Mouse (Mus musculus) thymus, postnatal 14 days (tissue): ENCODE measurements around the gene Noc3l.

Source experiments
- DNase-seq: peaks from one replicate; pipeline ENCODE4 v3.0.0; 2021

The Noc3l gene

GRCm38 (mm10) chr19:38758056-38758455 is 61.0 kb downstream of the Noc3l start:
- no peak for DNase-seq

- DNase-seq: no peak
Measured at GRCm38 (mm10) chr19:38757161-38757560, 61.9 kb downstream of the Noc3l start.

DNA sequence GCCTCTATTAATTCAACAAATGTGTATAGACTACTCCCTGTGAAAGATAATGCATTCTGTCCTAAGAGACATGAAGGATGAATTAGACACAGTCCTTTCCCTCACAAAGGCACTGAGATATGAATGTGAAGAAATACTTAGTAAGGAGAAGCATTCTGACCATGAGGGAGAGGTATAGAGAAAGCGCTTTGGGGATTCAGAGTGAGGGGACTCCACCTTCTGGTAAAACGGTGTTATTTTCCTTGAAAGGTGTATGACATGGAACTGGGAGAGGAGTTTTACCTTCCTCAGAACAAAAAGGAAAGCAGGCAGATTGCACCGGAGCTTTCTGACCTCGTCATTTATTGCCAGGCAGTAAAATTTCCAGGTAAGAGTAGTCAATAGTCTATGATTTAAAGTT is 68.8 kb downstream of the Noc3l start:
- no peak for DNase-seq

DNA sequence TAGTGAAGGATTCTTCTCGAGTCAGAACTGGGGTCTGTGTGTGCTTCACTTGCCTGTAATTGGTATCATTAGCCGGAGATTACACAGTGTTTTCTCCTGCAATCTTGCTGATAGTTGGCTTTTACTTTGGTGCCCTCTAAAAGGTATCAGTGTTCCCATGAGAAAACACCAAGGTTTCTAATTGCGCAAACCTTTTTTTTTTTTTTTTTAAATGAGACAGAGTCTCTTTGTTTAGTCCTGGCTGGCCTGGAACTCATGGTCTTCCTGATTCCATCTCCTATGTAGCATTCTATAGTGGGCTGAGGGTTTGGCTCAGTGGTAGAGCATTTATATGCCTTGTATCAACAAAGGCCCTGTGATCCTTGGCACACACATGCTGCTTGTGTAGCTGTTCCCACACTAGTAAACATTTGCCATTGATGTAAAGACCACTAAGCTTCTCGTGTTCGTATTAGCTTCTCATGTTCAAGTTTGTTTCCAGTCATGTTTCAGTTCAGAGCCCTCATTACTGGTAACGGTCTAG is 72.5 kb downstream of the Noc3l start:
- DNase-seq: no peak

DNA sequence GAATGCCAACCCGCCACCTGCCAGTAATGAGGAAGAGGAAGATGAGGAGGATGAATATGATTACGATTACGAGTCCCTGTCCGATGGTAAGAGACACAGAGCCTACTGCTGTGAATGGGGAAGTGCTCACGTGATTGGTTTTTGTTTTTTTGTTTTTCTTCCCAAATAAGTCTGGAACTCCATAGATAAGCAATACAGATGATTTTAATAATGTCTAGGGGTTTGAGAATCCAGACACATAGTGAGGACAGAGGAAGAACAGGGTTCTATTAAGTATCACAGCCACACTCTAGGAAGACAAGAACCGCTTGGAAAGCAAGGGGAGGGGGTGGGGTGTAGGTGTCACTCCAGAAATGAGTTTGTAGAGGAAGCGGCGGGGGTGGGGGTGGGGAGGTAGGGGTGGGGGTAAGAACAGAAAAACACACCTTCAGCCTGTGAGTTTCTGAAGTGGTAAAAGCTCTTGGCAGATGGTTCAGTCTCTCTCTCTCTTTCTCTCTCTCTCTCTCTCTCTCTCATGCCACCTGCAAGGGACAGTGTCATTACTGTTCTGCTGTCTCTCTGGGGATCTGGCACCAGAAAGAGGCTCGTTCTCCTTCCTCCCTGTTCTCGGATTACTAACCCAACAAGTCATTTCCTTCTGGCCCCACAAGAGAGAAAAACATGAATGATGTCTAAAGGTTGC is 73.1 kb downstream of the Noc3l start:
- DNase-seq: peak; percentile 10

- DNase-seq: no peak
Measured at GRCm38 (mm10) chr19:38744546-38744945, 74.5 kb downstream of the Noc3l start.
